17 mouse cellular contexts compared by ENCODE assay signal in genomic region chr10:42980999-42981757, GRCm38 (mm10).
DNase-seq lines count a peak whose midpoint lies in the region; ATAC-seq and TF ChIP-seq lines count a peak whose summit lies in the region.
"Had no signal": no experiment of that assay in that cellular context is flagged by ENCODE, and none has a peak within 500 bp of the region (broad histone marks: within the 10 kb centered on the region; RNA-seq: fewer than 3 reads in every experiment).

No protein-coding gene starts in this region.

- whole genome bisulfite sequencing in embryonic facial prominence, embryonic 14.5 days = 58% methylated on average over 7 of the region's 7 CpGs
- 60% methylated on average over 7 of the region's 7 CpGs for WGBS in embryonic facial prominence, embryonic 10.5 days
- WGBS in hindbrain, embryonic 11.5 days = 49% methylated on average over 7 of the region's 7 CpGs
- WGBS in neural tube, embryonic 12.5 days = 45% methylated on average over 7 of the region's 7 CpGs

- no peak for DNase-seq in embryonic facial prominence, embryonic 14.5 days (ENCODE audit: low spot score)
- no peak for DNase-seq in embryonic facial prominence, embryonic 10.5 days (ENCODE audit: low spot score)
- no peak for DNase-seq in layer of hippocampus, adult 2 months (ENCODE audit: low spot score in 2 of 2)
- no peak for DNase-seq in layer of hippocampus, postnatal 14 days (ENCODE audit: low spot score in 2 of 2)
- peak; percentile 51 for DNase-seq in hindbrain, embryonic 11.5 days (ENCODE audit: low spot score)
- DNase-seq in cerebellum, adult 11-12 months = no peak
- DNase-seq in gastrocnemius, adult 18-20 months (ENCODE audit: low spot score) = no peak
- DNase-seq: cerebellum, adult 18-20 months; gastrocnemius, postnatal 10 days; heart, postnatal 4 days; kidney, adult 9 months; left cerebral cortex, postnatal 4 days; lung, postnatal 36 days had no signal

- no peaks in the 10 kb centered on the region for H3K36me3 ChIP-seq in embryonic facial prominence, embryonic 14.5 days (ENCODE audit: control insufficient read depth, insufficient read depth, low read length)
- no peaks in the 10 kb centered on the region for H3K36me3 ChIP-seq in embryonic facial prominence, embryonic 10.5 days (replicated peaks)
- no peaks in the 10 kb centered on the region for H3K36me3 ChIP-seq in hindbrain, embryonic 11.5 days (ENCODE audit: control insufficient read depth, insufficient read depth, low read length)
- H3K36me3 ChIP-seq in neural tube, embryonic 12.5 days = no peaks in the 10 kb centered on the region
- H3K36me3 ChIP-seq: heart, embryonic 10.5 days had no signal

- no peaks in the 10 kb centered on the region for H3K27me3 ChIP-seq in embryonic facial prominence, embryonic 14.5 days (replicated peaks; ENCODE audit: control insufficient read depth, insufficient read depth, low read length)
- H3K27me3 ChIP-seq in embryonic facial prominence, embryonic 10.5 days (replicated peaks; ENCODE audit: low read depth, poor library complexity, severe bottlenecking) = peaks cover 36% of the 10 kb centered on the region
- H3K27me3 ChIP-seq in hindbrain, embryonic 11.5 days (ENCODE audit: control insufficient read depth, insufficient read depth, low read length) = no peaks in the 10 kb centered on the region
- peaks cover 8% of the 10 kb centered on the region; the same call in 1 of the 2 replicates for H3K27me3 ChIP-seq in neural tube, embryonic 12.5 days (replicated peaks)
- H3K27me3 ChIP-seq: Patski had no signal

- peak; percentile 66 for TF ChIP-seq CTCF in layer of hippocampus, adult 2 months (conservative IDR thresholded peaks at IDR 0.05)

- H3K9me3 ChIP-seq in embryonic facial prominence, embryonic 14.5 days (ENCODE audit: control insufficient read depth, low read length) = no peaks in the 10 kb centered on the region
- H3K9me3 ChIP-seq in embryonic facial prominence, embryonic 10.5 days = no peaks in the 10 kb centered on the region
- no peaks in the 10 kb centered on the region for H3K9me3 ChIP-seq in hindbrain, embryonic 11.5 days (ENCODE audit: control insufficient read depth, low read length)
- no peaks in the 10 kb centered on the region for H3K9me3 ChIP-seq in neural tube, embryonic 12.5 days
- H3K9me3 ChIP-seq: heart, embryonic 10.5 days had no signal

- H3K4me2 ChIP-seq in embryonic facial prominence, embryonic 14.5 days (ENCODE audit: low read depth, low read length) = no peak overlapping the region
- no peak overlapping the region for H3K4me2 ChIP-seq in hindbrain, embryonic 11.5 days (replicated peaks; ENCODE audit: low read depth, low read length)
- H3K4me2 ChIP-seq in neural tube, embryonic 12.5 days (replicated peaks) = no peak overlapping the region

- H3K4me3 ChIP-seq in embryonic facial prominence, embryonic 14.5 days (ENCODE audit: low read depth, low read length) = no peak overlapping the region
- no peak overlapping the region for H3K4me3 ChIP-seq in embryonic facial prominence, embryonic 10.5 days
- no peak overlapping the region for H3K4me3 ChIP-seq in layer of hippocampus, adult 2 months
- H3K4me3 ChIP-seq in hindbrain, embryonic 11.5 days (ENCODE audit: low read depth, low read length) = no peak overlapping the region
- H3K4me3 ChIP-seq in neural tube, embryonic 12.5 days = no peak overlapping the region
- H3K4me3 ChIP-seq: heart, embryonic 10.5 days had no signal

- no peak overlapping the region for H3K9ac ChIP-seq in embryonic facial prominence, embryonic 14.5 days (ENCODE audit: low read depth, low read length)
- no peak overlapping the region for H3K9ac ChIP-seq in hindbrain, embryonic 11.5 days (ENCODE audit: low read depth, low read length)
- no peak overlapping the region for H3K9ac ChIP-seq in neural tube, embryonic 12.5 days
- H3K9ac ChIP-seq: liver, embryonic 14.5 days had no signal

- H3K27ac ChIP-seq in embryonic facial prominence, embryonic 14.5 days (replicated peaks; ENCODE audit: low read depth, low read length) = no peak overlapping the region
- no peak overlapping the region; the same call in 1 of the 2 replicates for H3K27ac ChIP-seq in embryonic facial prominence, embryonic 10.5 days (replicated peaks)
- H3K27ac ChIP-seq in layer of hippocampus, adult 2 months = no peak overlapping the region
- H3K27ac ChIP-seq in hindbrain, embryonic 11.5 days (ENCODE audit: low read depth, low read length) = 0 out of 2 replicates have a peak overlapping the region, but pooled peaks have one; percentile 17
- H3K27ac ChIP-seq in neural tube, embryonic 12.5 days = no peak overlapping the region
- H3K27ac ChIP-seq: heart, embryonic 10.5 days; liver, embryonic 14.5 days had no signal

- peak; percentile 41; the same call in 1 of the 2 replicates for ATAC-seq in embryonic facial prominence, embryonic 14.5 days (ENCODE audit: low read depth)
- peak; percentile 72 for ATAC-seq in hindbrain, embryonic 11.5 days (ENCODE audit: low FRiP score)
- ATAC-seq in neural tube, embryonic 12.5 days (ENCODE audit: low FRiP score, low read depth) = peak; percentile 82
- ATAC-seq: Patski had no signal

- no peaks in the 10 kb centered on the region for H3K4me1 ChIP-seq in embryonic facial prominence, embryonic 14.5 days (ENCODE audit: control insufficient read depth, insufficient read depth, low read length)
- peaks cover 24% of the 10 kb centered on the region for H3K4me1 ChIP-seq in embryonic facial prominence, embryonic 10.5 days
- H3K4me1 ChIP-seq in hindbrain, embryonic 11.5 days (replicated peaks; ENCODE audit: control insufficient read depth, insufficient read depth, low read length) = no peaks in the 10 kb centered on the region
- peaks cover 15% of the 10 kb centered on the region for H3K4me1 ChIP-seq in neural tube, embryonic 12.5 days
- H3K4me1 ChIP-seq: heart, embryonic 10.5 days had no signal
